Mouse (Mus musculus): ENCODE data around the gene Htr6.

The Htr6 gene

GRCm38 (mm10) chr4:139088982-139089671 lies 13.8 kb upstream of the Htr6 start:
- DNase-seq (ENCODE audit: low spot score), result no peak

GRCm38 (mm10) chr4:139086984-139087383 lies 11.6 kb upstream of the Htr6 start:
- DNase-seq (ENCODE audit: low spot score), result no peak

- peak; percentile 69 for DNase-seq (ENCODE audit: low spot score)
Observed at GRCm38 (mm10) chr4:139086037-139086436, 10.7 kb upstream of the Htr6 start.

- no peak for DNase-seq (ENCODE audit: low spot score)
Observed at GRCm38 (mm10) chr4:139085337-139085736, 10.0 kb upstream of the Htr6 start.

GRCm38 (mm10) chr4:139082790-139083564 lies 7.6 kb upstream of the Htr6 start:
- no peak for DNase-seq (ENCODE audit: low spot score)

GRCm38 (mm10) chr4:139081270-139081931 lies 6.0 kb upstream of the Htr6 start:
- DNase-seq (ENCODE audit: low spot score), result no peak

GRCm38 (mm10) chr4:139080259-139080658 lies 4.9 kb upstream of the Htr6 start:
- no peak for DNase-seq (ENCODE audit: low spot score)

GRCm38 (mm10) chr4:139079439-139079838 lies 4.1 kb upstream of the Htr6 start:
- DNase-seq (ENCODE audit: low spot score), result no peak

GRCm38 (mm10) chr4:139078726-139079125 lies 3.4 kb upstream of the Htr6 start:
- no peak for DNase-seq (ENCODE audit: low spot score)

- no peak for DNase-seq (ENCODE audit: low spot score)
Observed at GRCm38 (mm10) chr4:139078313-139078712, 2.9 kb upstream of the Htr6 start.

- DNase-seq (ENCODE audit: low spot score), result no peak
Observed at GRCm38 (mm10) chr4:139075915-139076314, 545 bp upstream of the Htr6 start.

- DNase-seq (ENCODE audit: low spot score), result no peak
Observed at GRCm38 (mm10) chr4:139074060-139074459, 1.3 kb downstream of the Htr6 start.

- no peak for DNase-seq (ENCODE audit: low spot score)
Observed at GRCm38 (mm10) chr4:139068287-139068686, 7.1 kb downstream of the Htr6 start.

GRCm38 (mm10) chr4:139064831-139065230 lies 10.5 kb downstream of the Htr6 start:
- no peak for DNase-seq (ENCODE audit: low spot score)

- DNase-seq (ENCODE audit: low spot score), result peak; percentile 69
Observed at GRCm38 (mm10) chr4:139059569-139059968, 15.8 kb downstream of the Htr6 start.

- DNase-seq (ENCODE audit: low spot score), result no peak
Observed at GRCm38 (mm10) chr4:139058029-139058428, 17.3 kb downstream of the Htr6 start.

GRCm38 (mm10) chr4:139057291-139057690 lies 18.1 kb downstream of the Htr6 start:
- DNase-seq (ENCODE audit: low spot score), result no peak

GRCm38 (mm10) chr4:139055744-139056143 lies 19.6 kb downstream of the Htr6 start:
- DNase-seq (ENCODE audit: low spot score), result no peak

- no peak for DNase-seq (ENCODE audit: low spot score)
Observed at GRCm38 (mm10) chr4:139055336-139055735, 20.0 kb downstream of the Htr6 start.

GRCm38 (mm10) chr4:139054300-139054923 lies 21.0 kb downstream of the Htr6 start:
- DNase-seq (ENCODE audit: low spot score), result no peak

GRCm38 (mm10) chr4:139053391-139053790 lies 22.0 kb downstream of the Htr6 start:
- no peak for DNase-seq (ENCODE audit: low spot score)

- DNase-seq (ENCODE audit: low spot score), result no peak
Observed at GRCm38 (mm10) chr4:139052796-139053195, 22.6 kb downstream of the Htr6 start.
